Mouse (Mus musculus) MEL (cell line): Measurements from ENCODE around the gene Rbpms2.

Source experiments
- CTCF ChIP-seq, 3 experiments: IDR thresholded peaks in 2 of 3; conservative IDR thresholded peaks in 1 of 3; 2 replicates each; pipeline ENCODE4 v1.5.1; 2011 to 2012; ENCODE audit warnings: low read length in 3 of 3, low read depth in 2 of 3, mild to moderate bottlenecking in 2 of 3, improper control_type of control experiment in 1 of 3, inconsistent platforms in 1 of 3, mixed read lengths in 1 of 3, moderate library complexity in 1 of 3; ENCODE audit not compliant: control insufficient read depth in 1 of 3, insufficient read depth in 1 of 3, poor library complexity in 1 of 3, severe bottlenecking in 1 of 3
- GATA1 ChIP-seq: IDR thresholded peaks from 2 replicates; pipeline ENCODE4 v1.6.1; 2011; ENCODE audit warnings: low read depth, low read length, improper control_type of control experiment
- HCFC1 ChIP-seq: IDR thresholded peaks from 2 replicates; pipeline ENCODE4 v1.6.1; 2012; ENCODE audit warnings: low read depth, mild to moderate bottlenecking, inconsistent platforms, low read length, improper control_type of control experiment, moderate library complexity
- KAT2A ChIP-seq: conservative IDR thresholded peaks from 2 replicates; pipeline ENCODE4 v1.6.1; 2012; ENCODE audit warnings: low read depth, low read length, improper control_type of control experiment, inconsistent platforms
- MXI1 ChIP-seq: IDR thresholded peaks from 2 replicates; pipeline ENCODE4 v1.6.1; 2011; ENCODE audit warnings: mild to moderate bottlenecking, low read depth, low read length, improper control_type of control experiment
- NELFE ChIP-seq: IDR thresholded peaks from 2 replicates; pipeline ENCODE4 v1.6.1; 2011; ENCODE audit warnings: low read depth, low read length, improper control_type of control experiment
- POLR2AphosphoS5 ChIP-seq: IDR thresholded peaks from 2 replicates; pipeline ENCODE4 v1.6.1; 2012; ENCODE audit warnings: low read depth, borderline replicate concordance, mild to moderate bottlenecking, inconsistent platforms, low read length, moderate library complexity, mixed read lengths
- RAD21 ChIP-seq: IDR thresholded peaks from 2 replicates; pipeline ENCODE4 v1.6.1; 2011; ENCODE audit warnings: mild to moderate bottlenecking, low read depth, low read length, improper control_type of control experiment
- SMC3 ChIP-seq: IDR thresholded peaks from 2 replicates; pipeline ENCODE4 v1.6.1; 2011; ENCODE audit warnings: low read depth, low read length, improper control_type of control experiment

DNA sequence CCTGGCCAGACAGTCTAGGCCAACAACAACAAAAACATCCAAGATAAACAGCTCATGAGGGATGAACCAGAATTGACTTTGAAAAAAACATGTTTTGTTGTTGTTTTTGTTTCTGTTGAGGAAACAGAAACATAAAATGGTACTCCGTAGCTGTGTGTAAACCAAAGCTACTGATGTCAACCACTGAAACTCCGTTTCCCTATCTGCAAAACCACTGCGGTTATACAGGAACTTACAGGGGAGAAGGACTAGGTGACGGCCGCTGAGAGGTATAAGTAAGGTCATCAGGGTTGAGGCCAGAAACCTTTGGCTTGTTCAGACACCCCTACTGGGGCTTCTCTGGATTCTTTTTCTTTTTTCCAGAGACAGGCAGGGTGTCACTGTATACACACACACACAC lies 6.6 kb upstream of the Rbpms2 start:
- no peak for TF ChIP-seq CTCF (IDR thresholded peaks at IDR 0.05 in 2 of 3, conservative IDR thresholded peaks at IDR 0.05 in 1 of 3; ENCODE audit: control insufficient read depth in 1 of 3, insufficient read depth in 1 of 3, low read depth in 2 of 3, low read length in 3 of 3, poor library complexity in 1 of 3, severe bottlenecking in 1 of 3)
- TF ChIP-seq NELFE = no peak
- TF ChIP-seq KAT2A = no peak
- TF ChIP-seq GATA1 = no peak
- TF ChIP-seq POLR2AphosphoS5 = no peak
- TF ChIP-seq SMC3 = no peak
- no peak for TF ChIP-seq MXI1
- no peak for TF ChIP-seq RAD21
- TF ChIP-seq HCFC1 = no peak
